Mouse (Mus musculus): Measurements from ENCODE around the gene Zfp648.
A peak's percentile ranks its signal among the peaks of the same experiment; 100 is the strongest.

Zfp648 gene

GRCm38 (mm10) chr1:154200955-154201722 lies at the start of gene Zfp648:
Gene Zfp648 (plus strand): TSS chr1:154201187.
- no peak for DNase-seq

- DNase-seq, result no peak
Observed at GRCm38 (mm10) chr1:154152539-154152938, 48.4 kb upstream of the Zfp648 start.

GRCm38 (mm10) chr1:154153800-154154199 lies 47.2 kb upstream of the Zfp648 start:
- DNase-seq, result no peak

GRCm38 (mm10) chr1:154156177-154157062 lies 44.6 kb upstream of the Zfp648 start:
- no peak for DNase-seq

- DNase-seq, result no peak
Observed at GRCm38 (mm10) chr1:154157131-154157530, 43.9 kb upstream of the Zfp648 start.

GRCm38 (mm10) chr1:154167696-154168095 lies 33.3 kb upstream of the Zfp648 start:
- DNase-seq, result no peak

GRCm38 (mm10) chr1:154175334-154175733 lies 25.7 kb upstream of the Zfp648 start:
- DNase-seq, result no peak

- no peak for DNase-seq
Observed at GRCm38 (mm10) chr1:154177781-154178180, 23.2 kb upstream of the Zfp648 start.

- no peak for DNase-seq
Observed at GRCm38 (mm10) chr1:154178541-154179155, 22.3 kb upstream of the Zfp648 start.

GRCm38 (mm10) chr1:154180952-154181351 lies 20.0 kb upstream of the Zfp648 start:
- peak in 1 of 2 experiments; percentile 10 for DNase-seq

- DNase-seq, result no peak
Observed at GRCm38 (mm10) chr1:154182396-154183076, 18.5 kb upstream of the Zfp648 start.

GRCm38 (mm10) chr1:154183077-154183751 lies 17.8 kb upstream of the Zfp648 start:
- DNase-seq, result no peak

GRCm38 (mm10) chr1:154188229-154188628 lies 12.8 kb upstream of the Zfp648 start:
- no peak for DNase-seq

- no peak for DNase-seq
Observed at GRCm38 (mm10) chr1:154188631-154189030, 12.4 kb upstream of the Zfp648 start.

- DNase-seq, result no peak
Observed at GRCm38 (mm10) chr1:154189842-154190530, 11.0 kb upstream of the Zfp648 start.

- no peak for DNase-seq
Observed at GRCm38 (mm10) chr1:154198896-154199295, 2.1 kb upstream of the Zfp648 start.

GRCm38 (mm10) chr1:154202580-154202979 lies 1.6 kb downstream of the Zfp648 start:
- no peak for DNase-seq

- DNase-seq, result no peak
Observed at GRCm38 (mm10) chr1:154203386-154203785, 2.4 kb downstream of the Zfp648 start.

- no peak for DNase-seq
Observed at GRCm38 (mm10) chr1:154204652-154205573, 3.9 kb downstream of the Zfp648 start.

GRCm38 (mm10) chr1:154219991-154220390 lies 19.0 kb downstream of the Zfp648 start:
- no peak for DNase-seq
